Mouse (Mus musculus): Measurements from ENCODE around the gene Bcl11b. TPM values are rescaled to one million over a fixed set of nuclear protein-coding genes. Genes with fewer than 3 reads are reported as not detected.

The Bcl11b gene
- polyA plus RNA-seq, 1 experiment: 0.11 TPM

DNA sequence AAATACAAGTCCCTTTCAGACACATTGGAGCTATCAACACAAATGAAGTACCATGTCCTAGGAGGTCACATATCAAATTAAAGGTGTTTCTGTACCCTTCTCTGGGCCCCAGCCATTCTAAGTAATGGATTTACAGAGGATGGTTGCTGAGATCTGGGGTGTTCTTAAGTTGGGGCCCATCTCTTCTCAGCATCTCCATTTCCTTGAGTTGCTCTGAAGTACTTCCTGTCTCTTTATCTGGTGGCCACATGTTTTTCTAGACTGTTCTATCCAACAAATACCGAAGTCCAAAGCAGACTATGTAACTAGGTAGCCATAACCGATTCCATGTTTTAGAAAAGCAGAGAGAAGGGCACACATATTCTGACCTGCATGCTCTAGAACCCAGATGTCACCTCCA, 83.3 kb downstream of the Bcl11b start:
- TF ChIP-seq CTCF (IDR thresholded peaks at IDR 0.05; ENCODE audit: control insufficient read depth, insufficient read depth, insufficient replicate concordance, low read depth, low read length): no peak
- TF ChIP-seq POLR2A (IDR thresholded peaks at IDR 0.05; ENCODE audit: control insufficient read depth, low read depth, low read length): no peak
- no peak overlapping the region for H3K27ac ChIP-seq (ENCODE audit: control insufficient read depth, insufficient read depth, low read depth, low read length)

DNA sequence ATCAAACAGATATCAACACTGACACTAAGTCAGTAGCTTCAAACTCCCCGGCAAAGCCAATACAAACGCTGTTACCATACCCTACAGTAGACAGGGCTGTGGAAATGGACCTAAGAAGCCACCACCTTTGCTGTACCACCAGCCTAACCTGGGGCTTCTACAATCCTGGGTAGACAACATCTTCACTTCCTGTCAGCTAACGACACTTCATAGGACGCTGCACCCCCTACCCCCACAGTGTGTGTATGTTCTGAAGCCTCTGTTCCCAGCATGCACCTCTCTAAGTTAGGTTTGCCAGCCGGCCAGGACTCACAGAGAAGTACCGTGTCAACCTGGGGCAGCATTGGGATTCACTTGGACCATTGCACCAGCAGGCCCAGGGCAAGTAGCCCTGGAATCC, 84.6 kb downstream of the Bcl11b start:
- no peaks in the 10 kb centered on the region for H3K36me3 ChIP-seq (ENCODE audit: control insufficient read depth, insufficient read depth, low read length)

More for the DNA sequence above, 83.3 kb downstream of the Bcl11b start:
- H3K4me3 ChIP-seq (ENCODE audit: control insufficient read depth, low read depth, low read length): no peak overlapping the region
- H3K36me3 ChIP-seq (ENCODE audit: control insufficient read depth, insufficient read depth, low read length): no peaks in the 10 kb centered on the region
- H3K4me1 ChIP-seq (ENCODE audit: control insufficient read depth, insufficient read depth, low read length): peaks cover 14% of the 10 kb centered on the region
- H3K27me3 ChIP-seq (ENCODE audit: control insufficient read depth, insufficient read depth, low read length): no peaks in the 10 kb centered on the region

DNA sequence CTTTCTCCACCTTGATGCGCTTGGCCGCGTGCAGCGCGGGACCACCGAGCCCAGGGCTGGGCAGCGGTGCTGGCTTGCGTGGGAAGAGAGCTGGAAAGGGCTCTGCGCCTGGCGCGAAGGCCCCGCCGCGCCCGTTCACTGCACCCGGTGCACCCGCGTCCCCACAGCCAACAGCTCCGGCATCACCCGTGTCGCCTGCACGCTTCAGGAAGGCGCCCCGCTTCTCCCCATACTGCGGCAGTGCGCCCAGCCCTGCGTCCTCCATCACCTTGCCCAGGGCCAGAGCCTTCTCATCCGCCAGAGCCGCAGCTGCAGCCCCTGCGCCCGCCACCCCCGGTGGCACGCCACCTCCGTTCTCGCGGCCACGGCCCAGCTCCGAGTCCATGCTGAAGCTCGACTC, 87.4 kb downstream of the Bcl11b start:
- no peak overlapping the region for H3K27ac ChIP-seq (ENCODE audit: control insufficient read depth, insufficient read depth, low read depth, low read length)
- TF ChIP-seq POLR2A (IDR thresholded peaks at IDR 0.05; ENCODE audit: control insufficient read depth, low read depth, low read length) (no peak), CTCF (IDR thresholded peaks at IDR 0.05; ENCODE audit: control insufficient read depth, insufficient read depth, insufficient replicate concordance, low read depth, low read length) (no peak)

More for the DNA sequence above, 84.6 kb downstream of the Bcl11b start:
- Histone ChIP-seq H3K4me3 (ENCODE audit: control insufficient read depth, low read depth, low read length) (no peak overlapping the region), H3K27me3 (ENCODE audit: control insufficient read depth, insufficient read depth, low read length) (no peaks in the 10 kb centered on the region), H3K27ac (ENCODE audit: control insufficient read depth, insufficient read depth, low read depth, low read length) (no peak overlapping the region), H3K4me1 (ENCODE audit: control insufficient read depth, insufficient read depth, low read length) (peaks cover 14% of the 10 kb centered on the region)
- TF ChIP-seq CTCF (IDR thresholded peaks at IDR 0.05; ENCODE audit: control insufficient read depth, insufficient read depth, insufficient replicate concordance, low read depth, low read length) (no peak), POLR2A (IDR thresholded peaks at IDR 0.05; ENCODE audit: control insufficient read depth, low read depth, low read length) (no peak)

DNA sequence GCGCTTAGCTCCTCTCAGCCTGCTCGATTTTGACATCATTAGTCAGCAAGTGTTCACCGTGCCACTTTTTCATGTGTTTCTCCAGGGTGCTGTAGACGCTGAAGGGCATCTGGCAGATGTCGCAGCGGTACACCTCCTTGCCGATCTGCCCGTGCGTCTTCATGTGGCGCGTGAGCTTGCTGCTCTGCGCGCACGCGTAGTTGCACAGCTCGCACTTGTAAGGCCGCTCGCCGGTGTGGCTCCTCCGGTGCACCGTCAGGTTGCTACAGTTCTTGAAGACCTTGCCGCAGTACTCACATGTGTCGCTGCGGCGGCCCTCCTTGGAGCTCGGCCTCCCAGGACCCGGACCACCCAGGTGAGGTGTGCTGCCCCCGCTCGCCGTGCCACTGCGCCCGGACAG, 88.0 kb downstream of the Bcl11b start:
- Histone ChIP-seq H3K36me3 (ENCODE audit: control insufficient read depth, insufficient read depth, low read length) (no peaks in the 10 kb centered on the region), H3K4me1 (ENCODE audit: control insufficient read depth, insufficient read depth, low read length) (peaks cover 14% of the 10 kb centered on the region), H3K27me3 (ENCODE audit: control insufficient read depth, insufficient read depth, low read length) (no peaks in the 10 kb centered on the region), H3K4me3 (ENCODE audit: control insufficient read depth, low read depth, low read length) (peak overlapping the region; percentile 46), H3K27ac (ENCODE audit: control insufficient read depth, insufficient read depth, low read depth, low read length) (no peak overlapping the region)
- TF ChIP-seq CTCF (IDR thresholded peaks at IDR 0.05; ENCODE audit: control insufficient read depth, insufficient read depth, insufficient replicate concordance, low read depth, low read length) (0 out of 2 replicates have a peak, but pooled peaks have one; percentile 13), POLR2A (IDR thresholded peaks at IDR 0.05; ENCODE audit: control insufficient read depth, low read depth, low read length) (no peak)

More for the DNA sequence above, 87.4 kb downstream of the Bcl11b start:
- H3K4me3 ChIP-seq (ENCODE audit: control insufficient read depth, low read depth, low read length): peak overlapping the region; percentile 46
- no peaks in the 10 kb centered on the region for H3K36me3 ChIP-seq (ENCODE audit: control insufficient read depth, insufficient read depth, low read length)
- H3K27me3 ChIP-seq (ENCODE audit: control insufficient read depth, insufficient read depth, low read length): no peaks in the 10 kb centered on the region
- H3K4me1 ChIP-seq (ENCODE audit: control insufficient read depth, insufficient read depth, low read length): peaks cover 14% of the 10 kb centered on the region

DNA sequence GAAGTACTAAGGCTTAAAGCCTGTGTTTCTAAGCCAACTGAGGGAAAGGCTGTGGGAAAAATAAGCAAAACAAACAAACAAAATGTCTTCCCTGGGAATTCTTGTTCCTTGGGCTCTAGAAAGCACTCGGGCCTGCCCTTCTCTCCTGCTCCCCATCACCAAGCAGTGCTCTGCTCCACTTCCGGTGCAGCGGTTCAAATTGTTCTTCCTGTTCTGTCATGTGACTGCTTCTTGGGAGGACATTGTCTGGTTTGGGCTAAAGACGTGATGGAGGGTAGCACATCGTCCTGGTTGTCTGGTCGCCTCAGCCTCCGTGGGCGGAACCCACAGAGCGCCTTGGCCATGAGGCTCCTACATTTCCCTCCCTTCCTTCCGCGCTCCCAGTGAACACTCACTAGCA, 94.6 kb downstream of the Bcl11b start:
- TF ChIP-seq POLR2A (IDR thresholded peaks at IDR 0.05; ENCODE audit: control insufficient read depth, low read depth, low read length): no peak
- no peak for TF ChIP-seq CTCF (IDR thresholded peaks at IDR 0.05; ENCODE audit: control insufficient read depth, insufficient read depth, insufficient replicate concordance, low read depth, low read length)
- no peaks in the 10 kb centered on the region for H3K27me3 ChIP-seq (ENCODE audit: control insufficient read depth, insufficient read depth, low read length)
- peaks cover 8% of the 10 kb centered on the region for H3K4me1 ChIP-seq (ENCODE audit: control insufficient read depth, insufficient read depth, low read length)
- no peak overlapping the region for H3K27ac ChIP-seq (ENCODE audit: control insufficient read depth, insufficient read depth, low read depth, low read length)
- no peaks in the 10 kb centered on the region for H3K36me3 ChIP-seq (ENCODE audit: control insufficient read depth, insufficient read depth, low read length)
- no peak overlapping the region; the same call in 1 of the 2 replicates for H3K4me3 ChIP-seq (ENCODE audit: control insufficient read depth, low read depth, low read length)

DNA sequence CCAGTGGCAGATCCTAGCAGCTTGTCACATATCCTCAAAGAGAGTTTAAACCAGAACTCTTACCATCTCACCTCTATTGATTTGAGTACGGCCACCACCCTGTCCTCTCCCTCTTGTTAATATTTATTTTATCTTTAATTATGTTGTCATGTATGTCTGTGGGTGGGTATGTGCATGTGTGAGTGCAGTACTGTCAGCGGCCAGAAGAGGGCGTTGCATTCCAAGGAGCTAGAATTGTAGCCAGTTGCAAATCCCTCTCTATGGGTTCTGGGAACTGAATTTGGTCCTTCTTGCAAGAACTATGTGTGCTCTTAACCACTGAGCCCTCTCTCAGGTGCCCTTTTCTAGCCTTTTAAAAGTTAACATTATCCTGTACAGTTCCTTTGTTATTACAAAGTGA, 98.1 kb downstream of the Bcl11b start:
- no peak for TF ChIP-seq POLR2A (IDR thresholded peaks at IDR 0.05; ENCODE audit: control insufficient read depth, low read depth, low read length)
- peak; percentile 48; the same call in 1 of the 2 replicates for TF ChIP-seq CTCF (IDR thresholded peaks at IDR 0.05; ENCODE audit: control insufficient read depth, insufficient read depth, insufficient replicate concordance, low read depth, low read length)
- Histone ChIP-seq H3K4me1 (ENCODE audit: control insufficient read depth, insufficient read depth, low read length) (peaks cover 8% of the 10 kb centered on the region), H3K4me3 (ENCODE audit: control insufficient read depth, low read depth, low read length) (no peak overlapping the region), H3K27me3 (ENCODE audit: control insufficient read depth, insufficient read depth, low read length) (no peaks in the 10 kb centered on the region), H3K36me3 (ENCODE audit: control insufficient read depth, insufficient read depth, low read length) (no peaks in the 10 kb centered on the region), H3K27ac (ENCODE audit: control insufficient read depth, insufficient read depth, low read depth, low read length) (no peak overlapping the region)

DNA sequence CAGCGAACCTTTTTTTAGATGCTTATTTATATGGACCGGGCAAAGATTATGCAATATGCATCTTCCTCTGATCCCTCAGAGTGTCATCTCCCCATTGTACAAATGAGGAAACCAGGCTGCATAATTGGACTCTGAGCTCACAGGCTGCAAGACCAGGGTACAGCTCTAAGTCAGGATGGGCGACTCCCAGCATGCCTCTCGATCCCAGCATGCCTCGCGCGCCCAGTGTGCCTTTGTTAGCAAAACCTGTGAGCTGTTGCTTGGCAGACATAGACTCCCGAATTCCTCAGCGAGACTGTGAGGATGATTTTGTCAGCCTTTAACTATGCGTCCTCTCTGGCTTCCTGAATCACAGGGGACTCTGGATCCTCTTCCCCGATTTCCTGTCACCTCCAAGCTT, 98.9 kb downstream of the Bcl11b start:
- Histone ChIP-seq H3K27me3 (ENCODE audit: control insufficient read depth, insufficient read depth, low read length) (no peaks in the 10 kb centered on the region), H3K27ac (ENCODE audit: control insufficient read depth, insufficient read depth, low read depth, low read length) (no peak overlapping the region), H3K4me1 (ENCODE audit: control insufficient read depth, insufficient read depth, low read length) (peaks cover 8% of the 10 kb centered on the region), H3K4me3 (ENCODE audit: control insufficient read depth, low read depth, low read length) (peak overlapping the region; percentile 12; the same call in 1 of the 2 replicates), H3K36me3 (ENCODE audit: control insufficient read depth, insufficient read depth, low read length) (no peaks in the 10 kb centered on the region)
- TF ChIP-seq CTCF (IDR thresholded peaks at IDR 0.05; ENCODE audit: control insufficient read depth, insufficient read depth, insufficient replicate concordance, low read depth, low read length) (no peak), POLR2A (IDR thresholded peaks at IDR 0.05; ENCODE audit: control insufficient read depth, low read depth, low read length) (no peak)

DNA sequence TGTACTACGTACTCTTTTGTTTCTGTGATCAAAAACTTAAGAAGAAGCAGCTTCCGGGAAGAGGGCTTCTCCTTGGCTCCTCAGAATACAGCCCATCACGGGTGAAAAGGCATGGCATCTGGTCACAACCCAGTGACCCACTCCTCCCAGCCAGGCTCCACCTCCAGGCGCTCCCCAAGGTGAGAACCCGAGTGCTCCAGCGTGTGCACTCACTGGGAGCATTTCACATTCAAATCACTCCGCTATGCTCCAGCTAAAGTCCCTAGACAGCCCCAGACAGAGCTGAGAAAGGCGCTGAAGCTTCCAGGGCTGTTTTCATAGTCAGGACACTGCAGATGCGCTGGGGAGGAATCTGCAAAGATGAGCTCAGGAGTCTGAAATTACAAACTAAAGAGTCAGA, 99.5 kb downstream of the Bcl11b start:
- Histone ChIP-seq H3K4me3 (ENCODE audit: control insufficient read depth, low read depth, low read length) (no peak overlapping the region), H3K27me3 (ENCODE audit: control insufficient read depth, insufficient read depth, low read length) (no peaks in the 10 kb centered on the region), H3K27ac (ENCODE audit: control insufficient read depth, insufficient read depth, low read depth, low read length) (no peak overlapping the region), H3K36me3 (ENCODE audit: control insufficient read depth, insufficient read depth, low read length) (no peaks in the 10 kb centered on the region), H3K4me1 (ENCODE audit: control insufficient read depth, insufficient read depth, low read length) (peaks cover 8% of the 10 kb centered on the region)
- TF ChIP-seq POLR2A (IDR thresholded peaks at IDR 0.05; ENCODE audit: control insufficient read depth, low read depth, low read length) (no peak), CTCF (IDR thresholded peaks at IDR 0.05; ENCODE audit: control insufficient read depth, insufficient read depth, insufficient replicate concordance, low read depth, low read length) (no peak)

Data from testis, adult 2 months (tissue).